Mouse (Mus musculus): ENCODE data around the gene Adh5.

- TF ChIP-seq HCFC1 (IDR thresholded peaks at IDR 0.05; ENCODE audit: low read depth, low read length), result peak; percentile 36; the same call in 1 of the 2 replicates
- TF ChIP-seq CTCF (IDR thresholded peaks at IDR 0.05 in 2 of 3, conservative IDR thresholded peaks at IDR 0.05 in 1 of 3; ENCODE audit: control insufficient read depth in 1 of 3, insufficient read depth in 1 of 3, low read depth in 2 of 3, low read length in 3 of 3, poor library complexity in 1 of 3, severe bottlenecking in 1 of 3), result no peak
- TF ChIP-seq KAT2A (conservative IDR thresholded peaks at IDR 0.05; ENCODE audit: low read depth, low read length), result no peak; the same call in 1 of the 2 replicates
- no peak for TF ChIP-seq E2F4 (IDR thresholded peaks at IDR 0.05; ENCODE audit: borderline replicate concordance, low read depth, low read length)
- no peak for TF ChIP-seq ZC3H11A (IDR thresholded peaks at IDR 0.05; ENCODE audit: low read depth, low read length)
- no peak for TF ChIP-seq RAD21 (IDR thresholded peaks at IDR 0.05; ENCODE audit: low read depth, low read length)
- TF ChIP-seq EP300 (IDR thresholded peaks at IDR 0.05; ENCODE audit: low read depth in 1 of 2, low read length in 2 of 2), result no peak
- TF ChIP-seq POLR2A (IDR thresholded peaks at IDR 0.05; ENCODE audit: control insufficient read depth in 1 of 2, insufficient read depth in 1 of 2, low read depth in 1 of 2, low read length in 2 of 2, poor library complexity in 1 of 2), result peak; percentile 35 to 99; a peak in 2 of 4 replicates
- TF ChIP-seq UBTF (IDR thresholded peaks at IDR 0.05; ENCODE audit: borderline replicate concordance, insufficient read depth, low read depth, low read length), result 0 out of 2 replicates have a peak, but pooled peaks have one; percentile 63
- no peak; the same call in 1 of the 2 replicates for TF ChIP-seq SMC3 (IDR thresholded peaks at IDR 0.05; ENCODE audit: low read depth, low read length)
- peak; percentile 58 for TF ChIP-seq USF1 (IDR thresholded peaks at IDR 0.05; ENCODE audit: low read depth, low read length)
- peak; percentile 86 for TF ChIP-seq BHLHE40 (IDR thresholded peaks at IDR 0.05; ENCODE audit: borderline replicate concordance, low read depth, low read length)
- peak; percentile 99 for TF ChIP-seq SIN3A (IDR thresholded peaks at IDR 0.05; ENCODE audit: low read length)
- no peak for TF ChIP-seq POLR2AphosphoS5 (IDR thresholded peaks at IDR 0.05; ENCODE audit: borderline replicate concordance, low read depth, low read length)
Measured at GRCm38 (mm10) chr3:138442612-138443464, at the start of gene Adh5.
